Mouse (Mus musculus): ENCODE results near the gene Rapgef4.

GRCm38 (mm10) chr2:72125786-72126185 lies 144.7 kb downstream of the Rapgef4 start:
- TF ChIP-seq CTCF (IDR thresholded peaks at IDR 0.05; ENCODE audit: borderline replicate concordance, control insufficient read depth, extremely low read depth, insufficient read depth, low read length, poor library complexity): no peak
- no peak for TF ChIP-seq POLR2A (IDR thresholded peaks at IDR 0.05; ENCODE audit: control insufficient read depth, extremely low read depth, insufficient read depth, low read length, poor library complexity)

Measured in thymus, adult 2 months (tissue).